Mouse (Mus musculus) 3T3-L1 (cell line): ENCODE results near the gene Dnaaf1.

Source experiments
- DNase-seq: peaks from one replicate; pipeline ENCODE4 v3.0.0-alpha.2; 2015; ENCODE audit warnings: low read depth, low spot score

Dnaaf1 gene

DNA sequence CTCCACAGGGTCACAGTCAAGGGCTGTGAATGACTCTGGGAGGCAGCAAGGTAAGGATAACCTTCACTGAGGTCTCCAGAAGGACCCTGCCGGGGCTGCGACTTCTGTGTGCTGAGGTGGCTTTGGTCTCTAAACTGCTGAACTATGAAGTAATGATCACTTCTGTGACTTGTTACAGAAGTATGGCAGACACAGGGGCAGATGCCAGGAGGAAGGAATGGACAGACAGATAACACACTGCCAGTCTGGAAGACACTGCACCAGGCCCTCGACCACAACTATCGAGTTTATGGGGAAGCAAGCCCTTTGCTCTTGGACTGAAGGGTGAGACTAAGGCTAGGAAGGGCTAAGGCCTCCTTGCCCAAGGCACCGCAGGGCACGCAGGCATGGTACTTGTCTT is 3.9 kb upstream of the Dnaaf1 start:
- no peak for DNase-seq

DNA sequence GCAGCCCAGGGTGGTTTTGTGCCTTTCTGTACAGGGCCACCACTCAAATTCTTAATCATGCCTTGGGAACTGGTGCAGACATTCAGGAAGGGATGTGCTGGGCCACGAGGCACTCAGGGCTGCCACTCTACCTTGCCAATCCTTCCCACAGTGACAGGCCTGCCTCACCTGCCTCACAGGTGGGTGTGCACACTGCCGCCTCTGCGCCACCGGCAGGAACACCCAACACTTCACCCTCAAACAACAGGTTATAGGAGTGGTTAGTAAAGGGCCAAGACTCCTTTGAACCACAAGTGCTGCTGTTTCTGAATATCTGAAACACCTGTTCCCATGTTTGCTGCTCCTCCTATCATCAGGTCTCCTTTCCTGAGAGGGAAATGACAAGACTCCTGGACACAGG is 2.6 kb upstream of the Dnaaf1 start:
- no peak for DNase-seq

DNA sequence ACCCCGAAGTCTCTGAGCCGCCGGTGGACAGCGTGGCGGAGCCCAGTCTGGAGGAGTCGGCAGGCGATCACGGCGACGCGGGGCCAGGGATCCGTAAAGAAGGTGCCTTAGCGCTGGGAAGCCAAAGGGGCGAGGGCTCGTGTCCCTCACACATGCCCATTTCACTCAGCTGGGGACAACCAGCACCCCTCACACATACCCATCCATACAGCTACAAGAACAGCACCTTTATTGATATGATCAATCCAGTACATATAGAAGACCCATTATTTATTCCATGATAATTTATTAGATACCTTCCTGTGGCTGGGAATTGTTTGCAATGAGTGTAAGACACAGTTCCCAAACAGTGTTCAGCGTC is 311 bp downstream of the Dnaaf1 start:
- DNase-seq, result no peak

DNA sequence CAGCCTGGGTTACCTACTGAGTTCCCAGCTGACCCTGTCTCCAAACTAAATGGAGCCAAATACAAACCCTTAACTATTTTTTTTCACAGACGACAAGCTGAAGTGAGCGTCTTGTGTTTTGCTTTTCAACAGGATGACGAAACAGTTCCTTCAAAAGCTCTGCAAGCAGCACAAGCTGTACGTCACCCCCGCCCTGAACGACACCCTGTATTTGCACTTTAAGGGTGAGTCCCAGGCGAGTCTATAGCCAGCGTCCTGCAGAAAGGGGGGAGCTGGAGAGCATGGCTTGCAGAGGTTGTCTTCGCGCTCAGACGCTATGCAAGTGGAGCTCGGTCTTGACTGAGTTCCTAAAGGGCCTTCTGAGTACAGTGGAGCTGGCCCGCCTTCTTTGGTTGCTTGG is 4.1 kb downstream of the Dnaaf1 start:
- DNase-seq, result no peak

DNA sequence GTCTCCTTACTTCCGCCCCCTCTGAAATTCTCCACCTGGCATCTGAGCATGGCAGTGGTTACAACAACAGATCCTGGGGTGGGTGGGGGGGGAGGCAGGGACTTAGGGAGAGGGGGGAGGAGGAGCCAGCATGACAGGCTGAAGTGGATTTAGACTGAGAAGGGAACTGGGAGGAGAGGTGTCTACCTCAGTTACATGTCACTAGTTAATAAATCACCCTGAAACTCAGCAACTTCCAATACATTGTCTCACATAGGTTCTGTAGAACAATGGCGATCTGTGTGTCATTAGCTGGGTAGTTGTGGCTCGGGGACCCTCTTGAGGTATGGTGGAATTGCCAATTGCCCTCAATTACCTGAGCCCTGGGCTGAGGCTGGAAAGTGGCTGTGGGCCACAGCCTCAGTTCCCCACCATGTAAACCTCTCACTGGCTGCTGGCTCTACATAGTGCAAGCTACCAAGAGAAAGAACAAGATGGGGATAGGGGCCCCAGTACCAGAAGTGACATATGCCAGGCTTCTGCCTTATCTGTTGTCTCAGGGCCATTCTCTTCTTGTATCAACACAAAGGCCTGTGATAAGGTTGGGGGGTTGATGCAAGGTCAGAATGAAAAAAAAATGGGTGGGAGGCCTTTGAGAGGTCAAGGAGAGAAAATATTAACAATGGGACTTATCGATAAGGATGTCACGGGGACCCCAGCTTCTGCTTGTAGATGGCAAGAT is 5.6 kb downstream of the Dnaaf1 start:
- no peak for DNase-seq

DNA sequence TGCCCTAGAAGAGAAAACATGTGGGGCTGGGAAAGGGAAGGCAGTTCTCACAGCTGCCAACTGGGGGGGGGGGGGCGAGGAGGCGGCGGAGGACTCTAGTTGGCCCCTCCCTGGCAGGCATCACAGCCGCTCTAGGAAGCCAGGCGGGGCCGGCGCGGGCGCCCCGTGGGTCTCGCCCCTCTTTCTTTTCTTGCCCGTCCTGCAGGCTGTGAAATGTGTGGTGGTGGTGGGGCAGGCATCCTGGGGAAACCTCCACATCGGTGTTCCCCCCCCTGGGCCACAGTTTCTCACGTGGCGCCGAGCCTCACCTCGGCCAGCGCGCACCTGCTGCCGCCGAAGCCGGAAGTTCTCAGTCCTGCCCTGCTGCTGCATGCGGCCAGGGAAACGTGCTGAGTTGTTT is 10.9 kb downstream of the Dnaaf1 start:
- DNase-seq, result no peak

DNA sequence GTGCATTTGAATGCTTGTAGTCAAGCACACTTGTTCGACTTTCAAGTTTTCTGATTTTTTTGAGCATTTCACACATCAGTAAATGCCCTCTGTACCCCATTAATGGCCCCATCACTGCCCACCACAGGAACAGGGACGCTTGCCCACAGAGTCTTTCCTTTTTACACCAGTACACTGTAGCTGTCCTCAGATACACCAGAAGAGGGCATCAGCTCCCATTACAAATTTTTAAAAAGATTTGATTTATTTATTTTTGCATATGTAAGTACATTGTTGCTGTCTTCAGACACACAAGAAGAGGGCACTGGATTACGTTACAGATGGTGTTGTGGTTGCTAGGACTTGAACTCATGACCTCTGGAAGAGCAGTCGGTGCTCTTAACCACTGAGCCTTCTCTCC is 13.3 kb downstream of the Dnaaf1 start:
- DNase-seq, result no peak

DNA sequence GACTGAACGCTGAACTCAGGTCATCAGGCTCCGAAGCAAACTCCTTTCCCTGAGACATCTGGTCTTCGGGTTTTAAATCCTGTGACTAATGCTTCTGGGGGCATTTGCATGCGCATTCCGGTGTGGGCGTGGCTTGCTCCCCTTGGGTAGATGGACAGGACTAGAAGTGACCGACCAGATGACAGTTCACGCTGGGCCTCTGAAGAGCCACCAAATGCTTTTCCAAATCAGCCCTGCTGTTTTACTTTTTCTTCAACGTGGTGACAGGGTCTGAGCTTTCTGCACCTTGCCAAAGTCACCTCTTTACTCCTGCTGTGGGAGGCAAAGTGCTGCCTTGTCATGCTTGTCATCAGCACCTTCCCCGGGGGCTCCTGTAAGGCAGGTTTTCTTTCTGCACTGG is 13.8 kb downstream of the Dnaaf1 start:
- peak; percentile 20 for DNase-seq

DNA sequence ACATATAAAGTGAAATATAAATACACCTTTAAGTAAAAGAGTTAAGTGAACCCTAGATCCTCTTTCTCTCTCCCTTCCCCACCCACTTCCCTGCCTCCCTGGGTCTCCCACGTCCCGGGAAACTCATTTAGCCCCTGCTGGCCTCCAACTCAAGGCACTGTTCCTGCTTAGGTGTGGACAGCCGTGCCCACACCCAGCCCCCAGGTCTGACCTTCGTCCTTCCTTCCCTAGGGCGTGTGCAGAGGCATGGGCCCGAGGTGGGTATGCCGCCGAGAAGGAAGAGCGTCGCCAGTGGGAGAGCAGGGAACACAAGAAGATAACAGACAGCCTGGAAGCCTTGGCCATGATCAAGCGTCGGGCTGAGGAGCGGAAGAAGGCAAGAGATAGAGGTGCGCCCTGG is 15.3 kb downstream of the Dnaaf1 start:
- no peak for DNase-seq

DNA sequence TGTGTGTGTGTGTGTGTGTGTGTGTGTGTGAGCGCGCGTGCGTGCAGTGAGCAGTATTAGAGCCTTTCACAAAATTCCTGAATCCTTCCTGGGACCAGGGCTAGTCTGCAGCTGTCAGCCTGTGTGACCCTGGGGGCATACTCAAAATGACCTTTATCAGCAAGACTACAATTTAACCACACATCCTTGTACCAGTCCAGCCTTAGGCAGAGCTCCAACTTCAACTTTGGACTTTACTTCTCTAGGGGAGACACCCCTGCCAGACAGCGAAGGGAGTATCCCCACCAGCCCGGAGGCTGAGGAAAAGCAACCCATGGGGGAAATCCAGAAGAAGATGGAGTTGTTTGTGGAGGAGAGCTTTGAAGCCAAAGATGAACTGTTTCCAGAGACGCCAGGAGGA is 16.4 kb downstream of the Dnaaf1 start:
- no peak for DNase-seq

DNA sequence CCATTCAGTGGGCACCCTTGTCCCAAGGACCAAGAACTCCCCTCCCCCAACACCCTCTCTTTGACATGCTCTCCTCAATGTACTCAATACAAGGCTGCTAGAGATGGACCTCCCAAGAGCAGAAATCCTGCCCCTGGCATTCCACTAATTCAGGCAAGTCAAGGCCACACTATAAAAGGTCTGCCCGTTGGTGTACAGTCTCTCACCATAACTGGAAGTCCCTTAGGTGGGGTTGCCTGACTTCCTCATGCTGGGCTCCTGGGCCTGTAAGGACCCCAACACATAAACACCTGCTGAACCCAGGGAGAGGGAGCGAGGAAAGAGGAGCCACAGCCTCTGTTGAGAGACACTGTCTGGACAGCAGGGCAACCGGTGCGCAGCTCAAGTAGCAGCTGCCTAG is 28.7 kb downstream of the Dnaaf1 start:
- DNase-seq, result no peak

DNA sequence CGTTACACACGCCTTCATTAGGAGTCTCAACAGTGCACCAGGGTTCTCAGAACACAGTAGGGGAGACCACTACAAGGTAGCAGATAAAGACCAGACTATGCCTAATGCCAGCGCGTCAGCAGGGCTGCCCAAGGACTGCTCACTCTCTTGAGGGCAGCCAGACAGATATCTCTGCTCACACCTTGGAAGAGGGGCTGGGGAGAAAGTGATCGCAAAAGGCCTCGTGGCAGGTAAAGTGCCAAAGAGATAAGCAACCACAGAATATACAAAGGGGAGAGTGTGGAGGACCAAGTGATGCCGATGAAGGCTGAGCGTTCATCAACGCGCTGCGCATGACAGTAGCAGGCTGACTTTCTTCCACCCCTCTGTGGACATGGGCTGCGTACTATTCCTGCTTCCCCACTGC is 29.4 kb downstream of the Dnaaf1 start:
- no peak for DNase-seq

DNA sequence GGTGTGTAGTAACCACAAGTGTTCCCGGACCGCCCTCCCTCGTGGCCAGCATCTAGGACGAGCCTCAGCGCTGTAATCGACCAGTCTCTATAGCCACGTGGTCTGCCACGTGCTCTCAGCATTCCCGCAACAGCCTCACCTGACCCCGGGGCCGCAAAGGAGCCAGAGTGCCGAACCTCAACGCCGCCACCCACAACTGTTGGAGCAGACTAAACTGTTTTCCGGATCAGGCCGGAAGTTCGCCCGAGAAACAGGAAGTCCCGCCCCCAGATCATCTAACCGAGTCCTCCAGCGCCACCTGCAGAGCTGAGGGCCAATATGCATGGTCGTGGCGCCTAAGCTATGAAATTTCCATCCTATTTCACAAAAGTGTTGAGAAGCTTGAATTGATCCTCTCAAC is 30.0 kb downstream of the Dnaaf1 start, which contains the start of gene Taf1c:
TSS of gene Taf1c (minus strand) at position 227 of the 400 bp plus-strand sequence.
- peak; percentile 92 for DNase-seq

DNA sequence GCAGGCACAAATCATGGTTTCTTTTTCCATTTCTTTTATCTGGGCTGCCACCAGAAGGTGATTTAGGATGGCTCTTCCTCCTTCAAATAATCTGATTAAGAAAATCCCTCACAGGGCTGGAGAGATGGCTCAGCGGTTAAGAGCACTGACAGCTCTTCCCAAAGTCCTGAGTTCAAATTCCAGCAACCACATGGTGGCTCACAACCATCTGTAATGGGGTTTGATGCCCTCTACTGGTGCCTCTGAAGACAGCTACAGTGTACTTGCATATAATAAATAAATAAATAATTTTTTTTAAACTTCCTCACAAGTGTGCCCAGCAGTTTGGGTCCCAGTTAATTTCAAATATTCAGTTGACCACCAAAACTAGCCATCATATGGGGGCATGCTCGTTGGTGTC is 31.2 kb downstream of the Dnaaf1 start:
- peak; percentile 31 for DNase-seq

DNA sequence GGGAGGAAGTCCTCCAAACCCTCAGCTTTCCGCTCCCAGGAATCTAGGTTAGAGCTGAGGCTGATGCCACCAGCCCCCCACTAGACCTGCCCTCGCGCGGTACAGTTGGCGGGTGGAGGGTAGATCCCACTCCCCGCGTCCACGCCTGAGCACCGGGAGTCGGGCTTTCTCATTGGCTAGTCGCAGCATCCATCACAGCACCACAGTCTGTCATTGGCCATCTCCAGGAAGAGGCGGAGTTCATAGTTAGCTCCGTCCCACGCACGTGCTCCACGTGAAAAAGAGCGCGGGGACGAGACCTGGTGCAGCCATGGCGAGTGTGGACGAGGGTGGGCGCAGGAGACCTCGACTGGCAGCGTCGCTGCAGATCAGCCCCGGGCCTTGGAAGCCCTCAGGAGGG is 37.4 kb downstream of the Dnaaf1 start, which contains the start of gene Adad2:
TSS of gene Adad2 (plus strand) at position 277 of the 400 bp plus-strand sequence.
- no peak for DNase-seq

DNA sequence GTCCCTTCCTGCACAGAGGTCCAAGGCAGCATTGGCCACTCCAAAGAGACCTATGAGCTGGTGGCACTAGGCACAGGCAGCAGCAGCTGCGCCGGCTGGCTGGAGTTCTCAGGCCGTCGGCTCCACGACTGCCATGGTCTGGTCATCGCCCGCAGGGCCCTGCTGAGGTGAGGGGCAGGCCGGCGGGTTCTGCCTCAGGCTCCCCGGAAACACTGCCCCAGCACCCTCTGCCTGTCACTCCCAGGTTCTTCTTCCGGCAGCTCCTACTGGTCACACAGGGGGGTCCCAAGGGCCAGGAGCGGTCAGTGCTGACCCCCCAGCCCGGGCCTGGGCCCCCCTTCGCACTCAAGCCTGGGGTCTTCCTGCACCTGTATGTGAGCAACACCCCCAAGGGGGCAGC is 40.1 kb downstream of the Dnaaf1 start:
- no peak for DNase-seq

DNA sequence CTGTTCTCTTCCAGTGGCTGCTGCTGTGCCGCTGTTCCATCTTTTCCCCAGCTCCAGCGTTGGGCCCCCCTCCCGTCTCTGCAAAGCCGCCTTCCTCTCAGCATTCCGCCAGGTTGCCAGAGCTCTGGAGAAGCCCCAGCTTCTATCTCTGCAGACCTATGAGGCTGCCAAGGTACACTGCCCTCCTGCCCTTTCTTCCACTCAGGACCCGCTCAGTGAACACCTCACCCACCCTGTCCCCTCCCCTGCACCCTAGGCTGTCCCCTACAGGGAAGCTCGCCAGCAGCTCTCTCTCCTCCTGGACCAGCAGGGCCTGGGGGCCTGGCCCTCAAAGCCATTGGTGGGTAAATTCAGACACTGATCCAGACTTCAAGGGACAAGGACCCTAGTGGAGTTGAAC is 41.3 kb downstream of the Dnaaf1 start:
- no peak for DNase-seq

DNA sequence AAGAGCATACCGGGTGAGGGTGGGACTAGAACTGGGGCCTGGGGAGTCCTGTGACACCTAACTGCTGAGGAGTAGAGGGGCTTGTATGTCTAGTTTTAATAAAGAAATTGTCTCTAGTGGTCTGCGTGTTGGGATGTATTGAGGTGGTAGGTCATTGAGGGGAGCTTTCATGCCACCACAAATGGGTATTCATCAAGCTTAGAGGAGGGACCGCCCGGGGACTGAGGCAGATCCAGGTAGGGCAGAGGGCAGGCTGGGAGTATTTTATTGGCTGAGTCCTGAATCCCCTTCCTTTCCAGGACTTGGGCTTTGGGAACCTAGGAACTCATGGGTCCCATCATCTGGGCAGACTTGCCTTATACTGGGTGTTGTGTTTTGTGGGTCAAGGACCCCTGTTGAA is 41.8 kb downstream of the Dnaaf1 start:
- no peak for DNase-seq

DNA sequence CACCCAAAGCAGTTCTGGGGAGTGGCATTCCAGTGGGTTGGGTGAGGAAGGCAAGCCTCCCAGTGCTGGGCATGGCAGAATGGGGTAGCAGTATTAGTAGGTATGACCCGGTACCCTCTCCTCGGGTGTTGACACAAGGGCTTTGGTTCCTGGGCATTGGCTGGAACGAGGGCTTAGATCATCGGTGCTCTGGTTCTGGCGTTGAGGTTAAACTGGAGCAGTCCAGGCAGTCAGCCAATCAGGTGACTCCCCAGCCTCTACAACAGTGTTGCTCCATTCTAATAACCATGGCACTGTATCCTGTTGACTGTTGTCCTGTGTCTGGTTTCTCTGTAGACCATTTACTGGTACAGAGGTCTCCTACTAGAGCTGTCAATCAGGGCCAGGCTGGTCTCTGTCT is 42.6 kb downstream of the Dnaaf1 start:
- DNase-seq, result no peak

DNA sequence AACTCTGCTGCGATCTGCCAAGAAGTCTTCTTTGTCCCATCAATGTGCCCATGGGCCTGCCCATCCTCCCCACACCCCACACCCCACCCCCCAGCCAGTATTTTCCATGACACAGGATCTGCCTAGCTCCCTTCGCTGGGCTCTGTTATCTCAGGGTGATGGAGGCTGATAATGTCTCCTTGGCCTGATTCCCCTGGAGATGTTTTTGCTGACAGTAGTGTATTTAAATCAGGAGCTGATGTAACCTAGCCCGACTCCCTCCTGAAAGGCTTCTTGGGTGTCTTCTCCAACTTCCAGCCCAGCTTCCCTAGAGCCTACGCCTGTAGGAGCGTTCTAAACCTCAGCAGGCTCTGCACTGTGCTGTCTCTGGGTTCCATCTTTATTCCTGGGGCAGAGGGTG is 43.9 kb downstream of the Dnaaf1 start:
- no peak for DNase-seq

DNA sequence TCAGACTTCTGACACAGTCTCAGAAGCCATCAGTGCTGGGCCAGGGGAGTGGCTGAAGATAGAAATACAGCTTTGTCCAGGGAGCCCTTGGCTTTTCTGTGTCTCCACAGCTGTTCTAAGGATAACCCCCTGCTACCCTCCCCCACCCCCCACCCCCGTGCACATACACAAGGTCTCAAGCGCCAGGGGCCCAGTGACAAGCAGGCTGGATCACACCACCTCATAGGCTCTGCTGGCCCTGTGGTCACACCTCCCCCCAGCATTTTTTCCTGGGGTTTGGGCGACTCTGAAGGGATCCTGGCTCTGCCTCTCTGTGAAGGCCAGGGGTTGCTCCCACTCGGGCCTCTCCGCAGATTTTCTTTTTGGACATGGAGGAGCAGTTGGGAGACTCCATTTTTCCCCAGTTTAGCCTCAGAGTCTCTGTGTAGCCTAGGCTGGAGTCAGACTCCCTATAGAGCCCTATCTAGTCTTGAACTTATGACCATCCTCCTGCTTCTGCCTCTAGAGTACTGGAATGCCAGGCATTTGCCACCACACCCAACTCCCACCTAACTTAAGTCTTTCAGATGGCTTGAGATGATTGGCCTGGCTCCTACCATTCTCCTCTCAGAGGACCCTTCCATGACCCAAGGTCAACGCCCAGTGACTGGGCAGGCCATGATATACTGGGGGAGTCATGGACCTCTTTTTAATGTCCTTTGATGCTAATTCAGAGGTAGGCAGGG is 45.2 kb downstream of the Dnaaf1 start:
- DNase-seq, result no peak

DNA sequence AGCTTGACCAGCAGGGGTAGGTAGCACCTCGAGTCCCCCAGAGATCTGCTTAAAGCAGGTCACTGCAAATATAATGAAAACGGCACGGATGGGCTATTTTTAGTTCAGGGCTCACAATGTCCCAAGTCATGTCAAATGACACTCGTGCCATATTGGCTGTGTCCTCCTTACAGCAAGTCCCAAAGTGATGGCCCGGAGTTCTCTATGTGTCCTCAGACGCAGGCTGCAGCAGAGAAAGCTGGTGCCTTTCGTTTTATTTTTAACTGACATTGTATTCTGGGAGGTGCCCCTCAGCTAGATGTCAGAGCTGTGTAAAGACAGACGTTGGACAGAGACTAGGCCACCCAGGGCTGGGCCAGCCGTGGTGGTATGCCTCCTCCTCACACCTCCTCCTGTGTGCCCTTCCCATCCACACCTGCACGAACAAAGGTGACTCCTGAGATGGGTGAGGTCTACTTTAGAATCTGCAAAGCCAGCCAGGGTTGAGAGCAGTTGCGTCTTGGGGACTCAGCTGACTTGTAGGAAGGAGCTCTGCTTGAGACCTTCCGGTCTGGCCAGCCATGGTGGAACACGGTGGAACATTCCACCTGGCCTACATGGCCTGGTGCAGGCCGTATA is 45.9 kb downstream of the Dnaaf1 start:
- no peak for DNase-seq

DNA sequence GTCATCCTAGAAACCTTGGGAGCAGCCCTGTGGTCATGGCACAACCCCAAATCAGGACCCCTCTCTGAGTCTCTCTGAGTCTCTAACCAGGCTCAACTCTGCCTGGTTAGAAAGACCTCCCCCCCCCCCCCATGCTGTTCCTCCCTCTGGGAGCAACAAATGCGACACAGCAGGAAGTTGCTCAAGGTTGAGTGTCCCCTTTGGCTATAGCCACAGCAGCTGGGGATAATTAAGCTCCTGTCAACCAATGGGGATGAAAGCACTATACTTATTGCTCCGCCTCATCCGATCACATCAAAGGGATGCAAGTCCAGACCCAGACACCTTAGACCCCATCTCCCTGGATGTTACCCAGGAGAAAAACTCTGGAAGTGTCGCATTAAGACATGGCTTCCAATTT is 47.5 kb downstream of the Dnaaf1 start:
- DNase-seq, result no peak
